Mouse (Mus musculus): ENCODE measurements around the gene Edc4. TPM values are rescaled to one million over a fixed set of nuclear protein-coding genes. Genes with fewer than 3 reads are reported as not detected.

Edc4 gene
- total RNA-seq, 2 experiments from 2014 or later: 62.7 to 66.5 TPM

DNA sequence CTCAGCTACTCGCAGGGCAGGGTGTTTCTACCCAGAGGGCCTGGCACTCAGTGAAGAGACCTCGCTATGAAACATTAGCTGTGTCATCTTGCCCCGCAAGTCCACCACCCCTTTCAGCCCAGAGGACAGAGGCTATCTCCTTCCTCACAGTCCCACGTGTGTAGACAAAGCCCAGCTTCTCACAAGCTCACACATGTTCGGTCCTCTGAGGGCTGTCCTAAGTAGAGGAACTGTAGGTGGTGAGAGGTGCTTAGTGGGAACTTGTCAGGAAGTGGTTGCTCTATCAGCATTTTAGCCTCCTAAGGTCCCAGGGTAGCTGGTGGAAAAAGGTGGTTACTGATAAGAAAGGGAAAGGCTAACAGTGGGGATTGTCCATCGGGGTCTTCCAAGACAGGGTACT is 54.4 kb downstream of the Edc4 start:
- no peak for DNase-seq (ENCODE audit: extremely low spot score in 1 of 2, low spot score in 2 of 2)
- intact Hi-C loops (cut with DNase I): loop anchor here (5.0 to 10.0 kb wide), 2 partner anchors 33 to 80 kb away; partner anchors contain the start of genes Cenpt, Pskh1 and Thap11

DNA sequence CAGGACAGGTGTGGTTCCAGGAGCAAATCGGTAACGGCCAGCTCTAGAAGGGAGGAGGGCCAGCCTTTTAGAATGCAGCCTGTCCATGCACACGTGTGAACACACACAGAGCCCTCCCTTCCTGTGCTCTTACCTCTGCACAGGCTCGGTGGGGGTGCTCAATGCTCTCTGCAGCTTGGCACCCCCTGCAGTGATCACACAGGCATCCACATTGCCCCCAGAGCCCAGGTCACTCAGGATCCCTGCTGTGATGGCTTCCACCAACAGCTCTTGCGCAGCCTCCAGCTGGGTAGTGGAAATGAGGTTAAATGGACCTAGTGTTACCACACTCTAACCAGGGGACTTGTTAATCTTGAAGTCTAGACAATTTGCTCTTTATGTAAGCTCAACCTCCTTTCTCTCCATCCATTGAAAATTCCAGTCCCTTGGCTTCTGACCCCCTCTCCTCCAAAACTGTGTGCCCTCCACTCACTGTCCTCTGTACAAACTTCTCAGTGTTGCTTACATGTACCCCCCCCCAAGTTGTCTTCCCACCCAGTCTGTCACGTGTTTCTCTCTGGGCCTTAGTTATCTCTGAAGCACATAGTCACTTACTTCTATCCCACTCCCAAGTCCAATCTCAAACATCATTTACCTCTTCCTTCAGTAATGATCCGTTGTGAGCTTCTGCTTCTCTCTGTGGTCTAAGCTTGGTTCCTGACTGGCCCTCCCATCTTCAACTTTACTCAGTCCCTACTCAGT is 55.4 kb downstream of the Edc4 start:
- no peak for DNase-seq (ENCODE audit: extremely low spot score in 1 of 2, low spot score in 2 of 2)
- intact Hi-C loops (cut with DNase I): loop anchor here (5.0 to 10.0 kb wide), 2 partner anchors 34 to 81 kb away; partner anchors contain the start of genes Cenpt, Pskh1 and Thap11

DNA sequence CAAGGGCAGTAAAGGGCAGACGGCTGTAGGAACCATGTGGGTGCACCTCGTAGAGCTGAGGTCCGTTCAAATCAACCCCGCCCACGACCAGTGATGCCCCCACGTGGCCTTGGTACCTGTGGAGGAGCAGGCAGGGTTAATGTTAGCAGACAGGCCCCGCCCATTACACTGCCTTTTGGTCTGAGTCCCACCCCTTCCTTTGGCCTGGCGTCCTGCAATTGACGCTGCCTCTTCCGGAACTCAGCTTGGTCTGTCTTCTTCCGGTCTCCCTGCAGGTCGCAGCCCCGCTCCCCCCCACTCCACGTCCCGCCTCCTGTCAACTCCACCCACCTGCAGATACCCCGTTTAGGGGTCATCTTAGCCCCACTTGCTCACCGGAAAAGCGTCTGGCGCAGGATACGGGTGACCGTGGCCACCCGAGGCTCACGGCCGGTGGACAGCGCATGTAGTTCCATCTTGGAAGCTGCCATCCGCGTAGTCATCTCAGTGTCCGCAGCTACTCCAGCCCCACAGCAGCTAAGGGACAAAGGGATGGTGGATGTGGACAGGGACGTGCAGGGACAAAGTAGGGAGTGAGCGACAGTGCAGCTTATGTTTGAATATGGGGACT is 56.3 kb downstream of the Edc4 start:
- peak; percentile 84 to 94 for DNase-seq (ENCODE audit: extremely low spot score in 1 of 2, low spot score in 2 of 2)
- intact Hi-C loops (cut with DNase I): loop anchor here (5.0 to 10.0 kb wide), 2 partner anchors 35 to 82 kb away; partner anchors contain the start of genes Cenpt, Pskh1 and Thap11

DNA sequence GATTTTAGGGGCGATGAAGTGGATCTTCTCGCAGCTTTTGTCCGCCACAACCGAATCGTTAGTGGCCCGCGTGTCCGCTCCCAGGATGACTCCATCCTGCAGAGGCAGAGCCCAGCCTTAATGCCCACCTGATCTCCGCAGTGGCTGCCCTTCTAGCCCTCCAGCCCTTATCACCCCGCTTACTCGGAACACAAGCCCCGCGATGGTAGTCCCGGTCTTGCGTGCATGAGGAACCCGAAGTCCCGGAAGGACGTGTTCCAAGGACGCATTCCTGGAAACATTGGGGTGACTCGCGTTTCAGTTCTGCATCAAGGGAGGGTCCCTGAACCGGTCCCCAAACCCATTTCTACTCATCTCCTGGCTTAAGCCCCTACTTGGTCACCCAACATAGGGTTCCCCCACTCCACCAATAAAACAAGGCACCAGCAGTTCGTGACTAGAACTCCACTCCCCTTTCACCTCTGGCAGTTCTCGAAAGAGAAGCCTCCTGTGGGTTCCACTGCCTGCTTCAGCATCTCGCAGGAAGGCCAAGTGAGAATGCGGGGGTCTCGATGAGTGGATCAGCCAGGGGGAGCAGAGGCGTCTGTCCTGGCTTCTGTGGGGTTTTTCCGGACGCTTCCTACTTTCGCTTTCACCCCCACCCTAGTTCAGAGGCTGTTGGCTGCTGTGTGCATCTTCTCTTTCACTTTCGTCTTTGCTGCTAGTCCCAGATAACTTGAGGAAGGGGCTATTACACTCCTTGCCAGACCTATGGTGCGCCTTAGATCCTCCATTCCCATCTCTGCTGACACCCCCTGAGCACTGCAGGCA is 57.0 kb downstream of the Edc4 start:
- peak; percentile 36 to 57 for DNase-seq (ENCODE audit: extremely low spot score in 1 of 2, low spot score in 2 of 2)
- intact Hi-C loops (cut with DNase I): loop anchor here (5.0 to 10.0 kb wide), 2 partner anchors 35 to 83 kb away; partner anchors contain the start of genes Cenpt, Pskh1 and Thap11

DNA sequence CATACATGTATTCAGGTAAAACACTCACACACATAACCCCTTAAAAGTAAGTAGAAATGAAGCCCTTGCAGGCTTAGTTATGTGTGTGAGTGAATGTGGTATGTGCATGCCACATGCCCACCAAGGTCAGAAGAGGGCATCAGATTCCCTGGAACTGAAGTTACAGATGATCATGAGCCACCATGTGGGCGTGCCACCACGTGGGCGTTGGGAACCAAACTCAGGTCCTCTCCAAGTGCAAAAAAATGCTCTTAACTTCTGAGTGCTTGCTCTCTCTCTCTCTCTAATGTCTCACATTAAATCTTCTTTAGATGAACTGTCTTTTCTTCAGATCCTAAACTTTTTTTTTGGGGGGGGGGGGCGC is 57.6 kb downstream of the Edc4 start, which contains the start of gene Psmb10:
Psmb10 (minus strand) TSS at position 139 of the 364 bp plus-strand sequence.
- intact Hi-C loops (cut with DNase I): loop anchor here (5.0 to 10.0 kb wide), 2 partner anchors 36 to 83 kb away; partner anchors contain the start of genes Cenpt, Pskh1 and Thap11
- no peak for DNase-seq (ENCODE audit: extremely low spot score in 1 of 2, low spot score in 2 of 2)

DNA sequence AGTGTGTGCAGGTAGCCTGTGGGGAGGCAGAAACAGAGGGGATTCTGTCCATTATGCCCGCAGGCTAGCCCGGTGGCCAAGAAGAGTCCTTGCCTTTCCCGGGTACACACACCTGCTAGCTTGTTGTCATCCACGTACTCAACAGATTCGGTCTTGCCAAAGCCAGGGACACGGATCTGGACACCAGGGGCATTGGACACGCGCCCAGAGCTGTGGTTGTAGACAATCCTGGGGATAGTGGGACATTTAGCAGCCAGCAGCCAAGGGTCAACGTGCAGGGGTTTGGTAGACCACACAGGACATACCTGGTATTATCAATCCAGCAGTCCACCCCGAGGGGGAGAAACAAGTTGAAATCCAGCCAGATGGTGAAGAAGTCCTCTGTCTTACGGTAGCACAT is 61.3 kb downstream of the Edc4 start:
- no peak for DNase-seq (ENCODE audit: extremely low spot score in 1 of 2, low spot score in 2 of 2)
- intact Hi-C loops (cut with DNase I): no loop called here

DNA sequence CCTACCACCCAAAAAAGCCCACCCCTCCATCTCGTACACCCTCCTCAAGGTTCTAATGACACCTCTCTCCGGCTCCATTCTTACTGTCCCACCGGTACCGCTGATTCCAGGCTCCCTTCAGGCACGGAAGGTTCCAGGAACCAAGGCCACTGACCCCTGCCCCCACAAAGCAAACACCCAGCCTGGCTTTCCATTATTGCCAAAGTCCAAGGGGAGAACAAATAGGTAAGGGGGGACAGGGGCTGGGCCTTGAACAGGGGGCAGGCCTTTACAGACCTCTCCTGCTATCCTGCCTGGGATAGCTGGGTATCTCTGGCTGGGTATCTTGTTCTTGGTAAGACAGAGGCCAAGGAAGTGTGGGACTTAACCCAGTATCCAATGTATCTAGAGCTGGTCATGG is 61.9 kb downstream of the Edc4 start:
- intact Hi-C loops (cut with DNase I): no loop called here
- DNase-seq (ENCODE audit: extremely low spot score in 1 of 2, low spot score in 2 of 2): no peak

DNA sequence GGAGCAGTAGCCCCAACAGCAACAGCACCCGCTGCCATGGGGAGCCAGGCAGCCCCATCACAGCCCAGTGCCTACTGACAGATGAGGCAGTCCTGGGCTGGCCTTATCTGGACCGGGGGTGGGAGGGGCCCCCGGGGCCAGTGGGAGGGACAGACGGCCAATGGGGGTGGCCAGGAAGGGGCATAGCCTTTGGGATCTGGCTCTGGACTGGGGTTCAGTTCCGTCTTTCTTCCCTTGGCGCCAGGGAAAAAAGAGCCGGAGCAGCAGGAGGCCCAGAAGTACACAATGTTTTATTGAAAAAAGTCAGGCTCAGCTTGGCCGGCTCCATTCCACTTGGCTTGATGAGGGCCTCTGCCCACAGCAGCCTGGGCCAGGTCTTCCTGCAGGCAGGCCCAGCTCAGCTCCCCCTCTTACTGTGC is 62.6 kb downstream of the Edc4 start, which contains the start of gene Lcat:
Lcat (minus strand) TSS at position 62 of the 419 bp plus-strand sequence.
- intact Hi-C loops (cut with DNase I): no loop called here
- peak; percentile 49 to 53 for DNase-seq (ENCODE audit: extremely low spot score in 1 of 2, low spot score in 2 of 2)

Other genes with a start within 250 kb of the Edc4 start
- 10 to 100 TPM; 54.3 to 55.9 TPM for gene Ctcf, start 244.3 kb upstream of the Edc4 start, total RNA-seq (2021)
- gene Agrp, start 243.5 kb upstream of the Edc4 start, total RNA-seq (2021): not detected
- gene Carmil2, start 194.6 kb upstream of the Edc4 start, total RNA-seq (2021): 10 to 100 TPM; 43.6 to 46.6 TPM
- 10 to 100 TPM; 49.3 to 51.0 TPM for gene Acd, start 179.8 kb upstream of the Edc4 start, total RNA-seq (2021)
- gene Pard6a, start 179.7 kb upstream of the Edc4 start, total RNA-seq (2021): 10 to 100 TPM; 40.7 to 44.1 TPM
- gene 4933405L10Rik, start 173.2 kb upstream of the Edc4 start, total RNA-seq (2021): under 1 TPM in 1 of 2 experiments, not detected in 1; 0.62 TPM
- gene Enkd1, start 172.7 kb upstream of the Edc4 start, total RNA-seq (2021): 10 to 100 TPM; 12.3 to 13.5 TPM
- gene Gfod2, start 122.2 kb upstream of the Edc4 start, total RNA-seq (2021): 10 to 100 TPM; 26.3 to 36.3 TPM
- 10 to 100 TPM; 23.0 to 23.7 TPM for gene Ranbp10, start 53.5 kb upstream of the Edc4 start, total RNA-seq (2021)
- not detected for gene Tsnaxip1, start 53.1 kb upstream of the Edc4 start, total RNA-seq (2021)
- gene Cenpt, start 27.6 kb upstream of the Edc4 start, total RNA-seq (2021): 10 to 100 TPM; 23.7 to 26.0 TPM
- gene Thap11, start 25.7 kb upstream of the Edc4 start, total RNA-seq (2021): 10 to 100 TPM; 33.2 to 34.9 TPM
- gene Nutf2, start 20.3 kb upstream of the Edc4 start, total RNA-seq (2021): 10 to 100 TPM; 28.7 to 38.1 TPM
- gene Nrn1l, start 12.7 kb downstream of the Edc4 start, total RNA-seq (2021): under 1 TPM in 1 of 2 experiments, not detected in 1; 0.97 TPM
- gene Pskh1, start 19.6 kb downstream of the Edc4 start, total RNA-seq (2021): 1 to 10 TPM; 7.9 to 8.8 TPM
- 1 to 10 TPM in 1 of 2 experiments, under 1 TPM in 1; 0.90 to 1.5 TPM for gene Ctrl, start 53.0 kb downstream of the Edc4 start, total RNA-seq (2021)
- 10 to 100 TPM; 74.6 to 80.0 TPM for gene Psmb10, start 57.6 kb downstream of the Edc4 start, total RNA-seq (2021)
- gene Lcat, start 62.5 kb downstream of the Edc4 start, total RNA-seq (2021): 10 to 100 TPM; 13.0 to 14.1 TPM
- gene Slc12a4, start 85.2 kb downstream of the Edc4 start, total RNA-seq (2021): 10 to 100 TPM; 20.4 to 20.9 TPM
- not detected for gene Dpep3, start 98.5 kb downstream of the Edc4 start, total RNA-seq (2021)
- 10 to 100 TPM; 18.9 to 20.9 TPM for gene Dus2, start 110.5 kb downstream of the Edc4 start, total RNA-seq (2021)
- not detected for gene Dpep2nb, start 125.1 kb downstream of the Edc4 start, total RNA-seq (2021)
- gene Ddx28, start 131.0 kb downstream of the Edc4 start, total RNA-seq (2021): 10 to 100 TPM; 14.3 to 15.2 TPM
- 10 to 100 TPM; 10.9 to 12.1 TPM for gene Nfatc3, start 178.0 kb downstream of the Edc4 start, total RNA-seq (2021)

All from left cerebral cortex, postnatal 10 days (tissue).